Mouse (Mus musculus) limb, embryonic 13.5 days (tissue): ENCODE data around the gene Ppil4. TPM values are rescaled to one million over a fixed set of nuclear protein-coding genes. Genes with fewer than 3 reads are reported as not detected.
A peak's percentile ranks its signal among the peaks of the same experiment; 100 is the strongest.

Experiments used
- ATAC-seq: fragments of 200-750 bp; cut with Nextera tagmentation; 2 replicates; pipeline ENCODE4 v1.8.0; 2017; ENCODE audit warnings: low read depth, moderate number of reproducible peaks, moderate TSS enrichment; ENCODE audit not compliant: low FRiP score
- H3K27ac ChIP-seq: fragments of 300-500 bp; sonication (generic); 2 replicates; pipeline ENCODE4 v1.5.1; 2015; ENCODE audit warnings: inconsistent platforms, mild to moderate bottlenecking, moderate library complexity
- H3K27me3 ChIP-seq: fragments of 300-500 bp; sonication (generic); 2 replicates; pipeline ENCODE4 v1.6.1; 2015; ENCODE audit warnings: mild to moderate bottlenecking, inconsistent platforms
- H3K36me3 ChIP-seq: fragments of 300-500 bp; sonication (generic); 2 replicates; pipeline ENCODE4 v1.6.1; 2015; ENCODE audit warnings: inconsistent platforms, mild to moderate bottlenecking, moderate library complexity
- H3K4me1 ChIP-seq: fragments of 300-500 bp; sonication (generic); 2 replicates; pipeline ENCODE4 v1.6.1; 2015; ENCODE audit warnings: inconsistent platforms
- H3K4me2 ChIP-seq: fragments of 300-500 bp; sonication (generic); replicated peaks from 2 replicates; pipeline ENCODE4 v1.6.1; 2015; ENCODE audit warnings: inconsistent platforms, mild to moderate bottlenecking, moderate library complexity
- H3K4me3 ChIP-seq: fragments of 300-500 bp; sonication (generic); 2 replicates; pipeline ENCODE4 v1.5.1; 2015; ENCODE audit warnings: moderate library complexity, mild to moderate bottlenecking, inconsistent platforms
- H3K9ac ChIP-seq: fragments of 300-500 bp; sonication (generic); 2 replicates; pipeline ENCODE4 v1.6.1; 2015; ENCODE audit warnings: mild to moderate bottlenecking, inconsistent platforms
- H3K9me3 ChIP-seq: fragments of 300-500 bp; sonication (generic); 2 replicates; pipeline ENCODE4 v1.6.1; 2016; ENCODE audit warnings: inconsistent platforms
- WGBS: fragments of 180-500 bp; shearing (Covaris S2); methylation state at CpG from one replicate; pipeline ENCODE4 v1.1.7; 2015; 5-methylcytosine and 5-hydroxymethylcytosine counted together
- polyA plus RNA-seq: library from polyadenylated mRNA; unstranded; fragments of >200 nt; fragmentation: Nextera tagmentation; extraction: Ambion mirVana; gene quantifications from 2 replicates; pipeline ENCODE4 v1.2.1, GENCODE M21; 2015

Ppil4 gene
- polyA plus RNA-seq, 1 experiment from 2014 or later, result 42.7 TPM

DNA sequence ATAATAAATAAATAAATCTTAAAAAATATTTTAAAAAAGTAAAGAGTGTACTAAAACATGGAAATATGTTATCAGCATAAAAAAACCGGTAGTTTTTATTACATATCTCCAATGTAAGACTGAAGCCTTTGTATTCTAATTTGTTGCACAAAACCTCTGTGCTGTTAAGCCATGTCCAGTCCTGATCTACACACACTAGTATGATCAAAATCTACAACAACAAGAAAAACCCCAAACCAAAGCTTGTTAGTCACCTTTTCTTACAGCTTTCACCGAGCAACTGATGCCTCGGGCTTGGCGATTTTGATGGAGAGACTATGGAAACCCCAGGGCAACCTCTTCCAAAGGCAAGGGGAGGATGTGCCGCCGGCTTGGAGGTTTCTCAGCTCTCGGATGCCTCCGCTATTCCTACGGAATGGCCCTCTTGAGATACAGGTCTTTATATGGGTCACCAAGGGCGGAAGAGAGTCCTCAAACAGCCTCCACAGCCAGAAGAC is 389 bp upstream of the Ppil4 start:
- no peak; the same call in 1 of the 2 replicates for ATAC-seq
- H3K9me3 ChIP-seq, result no peaks in the 10 kb centered on the region
- H3K4me3 ChIP-seq, result peak overlapping the region; percentile 95
- 1% methylated on average over 10 of the region's 10 CpGs for WGBS
- H3K9ac ChIP-seq, result peak overlapping the region; percentile 90
- H3K27me3 ChIP-seq, result no peaks in the 10 kb centered on the region
- H3K36me3 ChIP-seq, result peaks cover 33% of the 10 kb centered on the region
- peak overlapping the region; percentile 52; the same call in 1 of the 2 replicates for H3K27ac ChIP-seq
- peaks cover 14% of the 10 kb centered on the region for H3K4me1 ChIP-seq
- peak overlapping the region; percentile 70 for H3K4me2 ChIP-seq

GRCm38 (mm10) chr10:7801258-7801657 is 8.6 kb downstream of the Ppil4 start:
- no peak overlapping the region for H3K4me2 ChIP-seq
- no peaks in the 10 kb centered on the region for H3K9me3 ChIP-seq
- WGBS, result 91% methylated on average over 3 of the region's 3 CpGs
- no peak overlapping the region for H3K27ac ChIP-seq
- H3K27me3 ChIP-seq, result no peaks in the 10 kb centered on the region
- ATAC-seq, result no peak
- H3K36me3 ChIP-seq, result peaks cover 84% of the 10 kb centered on the region
- no peak overlapping the region for H3K4me3 ChIP-seq
- no peaks in the 10 kb centered on the region for H3K4me1 ChIP-seq
- H3K9ac ChIP-seq, result no peak overlapping the region

DNA sequence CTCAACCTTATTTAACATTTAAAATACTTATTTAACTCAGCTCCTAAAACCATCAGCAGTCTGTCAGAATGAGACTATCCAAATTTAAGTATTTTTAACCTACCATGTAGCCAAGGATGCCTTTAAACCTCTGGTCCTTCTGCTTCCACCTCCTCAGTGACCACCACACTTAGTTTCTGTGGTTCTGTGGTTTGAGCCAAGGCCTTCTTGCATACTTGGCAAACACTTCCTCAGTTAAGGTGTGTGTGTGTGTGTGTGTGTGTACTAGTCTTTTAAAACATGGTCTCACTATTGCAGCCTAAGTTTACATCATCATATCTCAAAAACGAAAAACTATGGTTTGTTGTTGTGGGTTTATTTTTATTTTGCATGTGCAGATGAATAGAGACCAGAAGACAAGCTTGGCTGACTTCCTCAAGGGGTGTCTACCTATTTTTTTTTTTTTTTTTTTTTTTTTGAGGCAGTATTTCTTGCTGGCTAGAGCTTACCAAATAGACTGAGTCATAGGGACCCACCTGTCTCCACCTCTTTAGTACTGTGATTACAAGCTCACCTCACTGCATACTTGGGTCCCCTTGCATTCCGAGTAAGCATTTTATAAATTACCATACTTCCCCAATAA is 9.9 kb downstream of the Ppil4 start:
- H3K4me1 ChIP-seq, result no peaks in the 10 kb centered on the region
- H3K36me3 ChIP-seq, result peaks cover 78% of the 10 kb centered on the region
- ATAC-seq, result no peak
- no peak overlapping the region for H3K9ac ChIP-seq
- H3K4me3 ChIP-seq, result no peak overlapping the region
- 83% methylated on average over 2 of the region's 2 CpGs for WGBS
- no peak overlapping the region for H3K27ac ChIP-seq
- H3K4me2 ChIP-seq, result no peak overlapping the region
- H3K9me3 ChIP-seq, result no peaks in the 10 kb centered on the region
- no peaks in the 10 kb centered on the region for H3K27me3 ChIP-seq

DNA sequence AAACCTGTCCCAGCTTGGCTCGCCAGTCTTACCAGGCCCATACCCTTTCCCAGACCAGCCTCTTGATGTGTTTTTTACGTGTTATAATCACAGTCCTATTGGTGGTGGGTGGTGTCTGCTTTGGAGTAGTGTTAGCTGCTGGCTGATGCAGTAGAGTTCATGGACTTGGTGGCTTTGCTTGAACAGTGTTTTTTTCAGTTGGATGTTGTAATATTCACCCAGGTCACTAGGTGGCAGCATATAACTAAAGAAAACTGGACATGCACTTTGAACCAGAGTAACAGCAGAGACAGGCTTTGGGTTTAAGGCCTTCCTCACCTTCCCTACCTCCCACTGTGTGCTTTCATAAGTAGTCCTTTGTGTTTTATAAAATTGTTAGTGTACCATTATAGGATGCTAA is 17.2 kb downstream of the Ppil4 start:
- H3K4me3 ChIP-seq, result no peak overlapping the region
- no peak overlapping the region for H3K27ac ChIP-seq
- WGBS, result 40% methylated on average over 2 of the region's 2 CpGs
- no peaks in the 10 kb centered on the region for H3K9me3 ChIP-seq
- H3K36me3 ChIP-seq, result peaks cover 64% of the 10 kb centered on the region
- no peaks in the 10 kb centered on the region for H3K4me1 ChIP-seq
- no peak overlapping the region for H3K4me2 ChIP-seq
- no peaks in the 10 kb centered on the region for H3K27me3 ChIP-seq
- no peak overlapping the region for H3K9ac ChIP-seq
- peak; percentile 36; the same call in 1 of the 2 replicates for ATAC-seq

GRCm38 (mm10) chr10:7816476-7816875 is 23.8 kb downstream of the Ppil4 start:
- Histone ChIP-seq H3K4me3 (no peak overlapping the region), H3K9me3 (no peaks in the 10 kb centered on the region), H3K9ac (no peak overlapping the region), H3K4me2 (no peak overlapping the region), H3K36me3 (peaks cover 69% of the 10 kb centered on the region), H3K27ac (no peak overlapping the region), H3K4me1 (no peaks in the 10 kb centered on the region; the same call in 1 of the 2 replicates), H3K27me3 (no peaks in the 10 kb centered on the region)
- ATAC-seq, result no peak
- WGBS, result 70% methylated on average over 2 of the region's 2 CpGs

DNA sequence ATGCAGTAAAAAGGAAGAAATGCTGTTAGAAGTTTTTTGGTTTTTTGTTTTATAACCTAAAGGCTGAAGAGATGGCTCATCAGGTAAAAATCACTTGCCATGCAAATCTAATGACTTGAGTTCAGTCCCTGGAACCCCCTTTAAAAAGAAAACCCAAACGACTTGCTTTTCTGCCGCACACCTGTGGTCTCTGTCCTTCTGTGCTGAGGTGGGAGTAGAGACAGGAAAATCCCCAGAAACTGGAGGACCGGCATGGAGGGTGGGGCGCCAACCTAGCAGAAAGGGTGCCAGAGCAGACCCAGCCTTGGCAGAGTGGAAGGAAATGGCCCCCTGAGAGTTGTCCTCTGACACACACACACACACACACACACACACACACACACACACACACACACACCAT is 26.0 kb downstream of the Ppil4 start:
- Histone ChIP-seq H3K27me3 (no peaks in the 10 kb centered on the region), H3K4me3 (no peak overlapping the region), H3K9me3 (no peaks in the 10 kb centered on the region), H3K4me1 (no peaks in the 10 kb centered on the region; the same call in 1 of the 2 replicates), H3K27ac (no peak overlapping the region), H3K9ac (no peak overlapping the region), H3K36me3 (peaks cover 70% of the 10 kb centered on the region), H3K4me2 (no peak overlapping the region)
- WGBS, result 88% methylated on average over 4 of the region's 4 CpGs
- ATAC-seq, result no peak

DNA sequence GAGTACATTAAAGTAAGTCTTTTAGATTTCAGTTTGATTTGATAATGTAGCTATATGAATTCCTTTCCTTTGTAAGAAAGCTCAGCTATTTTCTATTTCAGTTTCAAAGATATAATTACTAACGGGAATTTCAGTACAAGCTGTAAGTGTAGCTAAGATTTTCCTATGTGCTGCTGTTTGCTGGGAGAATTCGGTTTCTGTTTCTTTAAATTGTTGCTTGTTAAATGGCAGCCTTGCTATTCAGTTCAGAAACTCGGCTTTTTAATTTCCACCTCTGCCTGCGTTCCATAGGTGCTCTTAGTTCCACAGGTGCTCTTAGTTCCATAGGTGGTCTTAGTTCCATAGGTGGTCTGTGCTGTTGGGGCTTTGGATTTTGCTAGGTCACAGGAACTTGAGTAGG is 26.5 kb downstream of the Ppil4 start:
- Histone ChIP-seq H3K4me3 (no peak overlapping the region), H3K4me1 (no peaks in the 10 kb centered on the region; the same call in 1 of the 2 replicates), H3K27ac (no peak overlapping the region; the same call in 1 of the 2 replicates), H3K9ac (no peak overlapping the region), H3K27me3 (no peaks in the 10 kb centered on the region), H3K36me3 (peaks cover 73% of the 10 kb centered on the region), H3K9me3 (no peaks in the 10 kb centered on the region), H3K4me2 (no peak overlapping the region)
- WGBS, result 81% methylated on average over 4 of the region's 4 CpGs
- ATAC-seq, result no peak

- peaks cover 69% of the 10 kb centered on the region for H3K36me3 ChIP-seq
- H3K4me1 ChIP-seq, result no peaks in the 10 kb centered on the region; the same call in 1 of the 2 replicates
- H3K27me3 ChIP-seq, result no peaks in the 10 kb centered on the region
- 89% methylated on average over 4 of the region's 4 CpGs for WGBS
- H3K4me2 ChIP-seq, result no peak overlapping the region
- no peak overlapping the region for H3K4me3 ChIP-seq
- no peak for ATAC-seq
- H3K9me3 ChIP-seq, result no peaks in the 10 kb centered on the region
- no peak overlapping the region; the same call in 1 of the 2 replicates for H3K27ac ChIP-seq
- no peak overlapping the region for H3K9ac ChIP-seq
Observed at GRCm38 (mm10) chr10:7819603-7820002, 26.9 kb downstream of the Ppil4 start.

DNA sequence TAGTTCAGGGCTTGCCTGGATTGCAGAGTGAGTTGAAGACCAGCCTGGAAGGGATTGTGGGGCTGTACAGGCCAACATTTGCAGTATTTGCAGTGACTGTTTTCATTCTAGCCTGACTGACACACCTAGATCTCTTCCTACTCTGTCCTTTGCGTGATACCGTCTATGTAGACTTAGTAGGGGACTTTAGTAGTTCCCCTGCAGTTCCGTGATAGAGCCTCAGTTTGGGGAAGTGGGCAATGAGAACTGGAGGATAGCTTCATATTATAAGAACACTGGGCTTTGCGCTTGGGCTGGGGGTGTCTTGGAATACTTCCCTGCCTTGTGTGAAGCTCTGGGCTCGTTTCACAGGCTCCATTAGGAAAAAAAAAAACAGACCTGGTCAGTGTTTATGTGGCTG is 27.5 kb downstream of the Ppil4 start:
- no peak overlapping the region for H3K27ac ChIP-seq
- ATAC-seq, result no peak
- no peak overlapping the region for H3K4me3 ChIP-seq
- no peaks in the 10 kb centered on the region for H3K9me3 ChIP-seq
- no peaks in the 10 kb centered on the region; the same call in 1 of the 2 replicates for H3K4me1 ChIP-seq
- H3K9ac ChIP-seq, result no peak overlapping the region
- peaks cover 67% of the 10 kb centered on the region for H3K36me3 ChIP-seq
- H3K4me2 ChIP-seq, result no peak overlapping the region
- 85% methylated on average over 5 of the region's 5 CpGs for WGBS
- no peaks in the 10 kb centered on the region for H3K27me3 ChIP-seq

DNA sequence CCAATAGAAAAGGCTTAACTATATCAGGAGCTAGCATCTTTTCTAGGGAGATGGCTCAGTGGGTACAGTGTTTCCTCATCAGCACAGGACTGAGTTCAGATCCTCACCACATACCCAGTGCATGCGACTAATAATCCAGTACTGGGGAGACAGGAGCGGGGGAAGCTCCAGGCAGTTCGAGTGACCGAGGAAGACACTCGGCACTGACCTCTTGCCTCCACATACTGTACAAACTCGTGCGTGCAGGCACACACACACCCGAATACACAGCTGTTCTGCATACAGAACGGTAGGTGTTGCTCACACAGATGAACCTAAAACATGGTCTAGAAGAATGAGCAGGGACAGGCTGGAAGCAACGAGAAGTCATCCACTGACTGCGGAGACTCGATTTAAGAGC is 29.3 kb downstream of the Ppil4 start:
- Histone ChIP-seq H3K9ac (no peak overlapping the region), H3K27me3 (no peaks in the 10 kb centered on the region), H3K27ac (no peak overlapping the region), H3K36me3 (peaks cover 65% of the 10 kb centered on the region), H3K4me3 (no peak overlapping the region), H3K4me1 (no peaks in the 10 kb centered on the region; the same call in 1 of the 2 replicates), H3K4me2 (no peak overlapping the region), H3K9me3 (no peaks in the 10 kb centered on the region)
- ATAC-seq, result no peak
- 94% methylated on average over 12 of the region's 12 CpGs for WGBS

GRCm38 (mm10) chr10:7824663-7825280 is 32.1 kb downstream of the Ppil4 start:
- Histone ChIP-seq H3K27ac (no peak overlapping the region), H3K4me2 (no peak overlapping the region), H3K4me3 (no peak overlapping the region), H3K4me1 (no peaks in the 10 kb centered on the region), H3K9ac (no peak overlapping the region), H3K36me3 (peaks cover 50% of the 10 kb centered on the region), H3K27me3 (no peaks in the 10 kb centered on the region), H3K9me3 (no peaks in the 10 kb centered on the region)
- 76% methylated on average over 9 of the region's 9 CpGs for WGBS
- no peak for ATAC-seq

DNA sequence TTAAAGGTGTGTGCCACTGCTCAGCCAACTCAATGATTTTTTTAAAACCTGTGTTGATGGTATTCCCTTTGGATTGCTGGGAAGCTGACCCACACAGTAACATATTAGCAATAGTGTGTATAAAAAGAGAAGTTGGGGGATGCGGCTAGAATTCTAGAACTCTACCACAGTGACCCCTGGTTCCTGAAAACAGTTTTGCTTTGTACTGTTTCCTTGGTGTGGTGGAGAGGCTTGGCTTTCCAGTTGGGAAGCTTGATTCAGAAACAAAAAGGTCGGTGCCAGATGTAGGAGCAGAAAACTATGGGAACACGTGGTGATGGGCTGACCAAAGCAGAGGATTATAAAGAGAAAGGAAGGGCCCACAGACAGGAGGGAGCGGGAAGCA is 32.6 kb downstream of the Ppil4 start:
- Histone ChIP-seq H3K4me3 (no peak overlapping the region), H3K9ac (no peak overlapping the region), H3K9me3 (no peaks in the 10 kb centered on the region), H3K27ac (no peak overlapping the region), H3K27me3 (no peaks in the 10 kb centered on the region), H3K4me2 (no peak overlapping the region), H3K36me3 (peaks cover 46% of the 10 kb centered on the region), H3K4me1 (no peaks in the 10 kb centered on the region)
- 92% methylated on average over 4 of the region's 4 CpGs for WGBS
- ATAC-seq, result no peak
